Mouse (Mus musculus): ENCODE measurements around the gene Hoxd1. TPM values are rescaled to one million over a fixed set of nuclear protein-coding genes. Genes with fewer than 3 reads are reported as not detected.

The Hoxd1 gene
- total RNA-seq, 2 experiments from 2014 or later, result not detected

Small RNA genes lying within 50 kb of the gene (microRNA-seq; reads per million reads assigned to microRNA genes)
- gene Mir10b, result 17,226 to 26,347 reads per million in 2 experiments

Other genes with a start within 250 kb of the Hoxd1 start
- 10 to 100 TPM; 47.6 to 50.4 TPM for gene Lnpk, start 183.5 kb upstream of the Hoxd1 start, total RNA-seq (2021)
- gene Evx2, start 103.4 kb upstream of the Hoxd1 start, total RNA-seq (2021), result not detected
- gene Hoxd13, start 94.7 kb upstream of the Hoxd1 start, total RNA-seq (2021), result not detected
- not detected for gene Hoxd12, start 88.0 kb upstream of the Hoxd1 start, total RNA-seq (2021)
- not detected for gene Hoxd11, start 83.4 kb upstream of the Hoxd1 start, total RNA-seq (2021)
- 1 to 10 TPM; 3.8 to 4.6 TPM for gene Hoxd10, start 71.1 kb upstream of the Hoxd1 start, total RNA-seq (2021)
- gene Hoxd9, start 65.3 kb upstream of the Hoxd1 start, total RNA-seq (2021), result 10 to 100 TPM; 16.7 to 16.8 TPM
- gene Hoxd8, start 58.4 kb upstream of the Hoxd1 start, total RNA-seq (2021), result 10 to 100 TPM; 38.1 to 38.5 TPM
- gene Hoxd3, start 51.1 kb upstream of the Hoxd1 start, total RNA-seq (2021), result under 1 TPM in 1 of 2 experiments, not detected in 1; 0.32 TPM
- gene Hoxd4, start 51.1 kb upstream of the Hoxd1 start, total RNA-seq (2021), result 1 to 10 TPM; 1.1 to 1.5 TPM
- under 1 TPM in 1 of 2 experiments, not detected in 1; 0.12 TPM for gene Gm28230, start 36.3 kb upstream of the Hoxd1 start, total RNA-seq (2021)
- gene Mtx2, start 62.8 kb downstream of the Hoxd1 start, total RNA-seq (2021), result 10 to 100 TPM; 26.1 to 32.9 TPM